Mouse (Mus musculus) E14TG2a.4 (cell line): Measurements from ENCODE around the gene Tmem115.

Experiments
- CTCF ChIP-seq: conservative IDR thresholded peaks from 2 replicates; pipeline ENCODE4 v1.5.1; 2014; ENCODE audit warnings: low read length
- NANOG ChIP-seq: IDR thresholded peaks from 2 replicates; pipeline ENCODE4 v1.6.1; 2014; ENCODE audit warnings: borderline replicate concordance, low read length, mixed read lengths
- POU5F1 ChIP-seq: IDR thresholded peaks from 2 replicates; pipeline ENCODE4 v1.6.1; 2014; ENCODE audit warnings: low read length, borderline replicate concordance

GRCm38 (mm10) chr9:107484302-107484701, 49.4 kb upstream of the Tmem115 start:
- TF ChIP-seq CTCF (no peak), POU5F1 (no peak), NANOG (no peak)
